Mouse (Mus musculus) thymus, postnatal 36 days (tissue): ENCODE data around the gene Noct.

Source experiments
- DNase-seq, 2 experiments: peaks; one replicate each; pipeline ENCODE4 v3.0.0; 2022; ENCODE audit warnings: mixed read lengths in 2 of 2

Noct gene

DNA sequence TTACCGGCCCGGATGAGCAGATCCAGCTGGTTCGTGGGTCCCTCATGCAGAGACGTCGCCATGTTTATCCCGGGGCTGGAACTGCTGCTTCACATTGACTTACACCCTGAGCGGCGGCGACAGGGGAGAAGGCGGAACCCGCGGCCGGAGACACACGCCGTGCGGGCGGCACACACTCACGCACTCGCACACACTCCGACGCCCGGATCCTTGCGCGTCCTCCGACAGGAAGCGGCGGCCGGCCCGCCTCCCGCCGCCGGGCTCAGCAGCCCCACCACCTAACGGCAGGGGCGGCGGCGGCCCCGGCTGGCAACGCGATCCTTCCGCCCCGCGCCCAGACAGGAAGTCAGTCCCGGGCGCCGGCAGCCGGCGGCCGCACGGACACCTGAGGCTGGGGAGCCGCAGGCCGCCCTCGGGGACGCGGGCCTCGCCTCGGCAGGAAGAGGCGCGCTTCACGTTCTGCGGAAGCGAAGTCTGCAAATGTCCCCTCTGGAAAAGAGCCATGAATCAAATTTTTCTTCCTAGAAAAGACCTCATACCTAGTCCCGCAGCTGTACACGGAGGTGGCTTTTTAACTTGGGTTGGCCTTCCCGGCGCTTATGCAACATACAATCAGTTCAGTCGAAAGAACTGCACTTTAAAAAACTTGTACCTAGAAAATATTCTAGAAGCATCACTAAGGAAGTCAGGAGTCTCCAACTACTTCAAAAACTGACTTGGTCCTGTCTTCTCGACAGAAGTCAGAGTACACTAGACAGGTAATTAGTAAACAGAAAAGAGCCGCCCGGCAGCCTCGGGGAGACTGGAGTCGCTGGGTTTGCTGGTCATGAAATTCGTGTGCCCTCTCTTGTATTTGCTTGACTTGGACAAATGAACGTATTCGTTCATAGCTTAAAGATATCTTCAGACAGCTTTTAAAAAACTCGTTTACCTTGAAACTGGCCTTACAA is 53.2 kb downstream of the Noct start:
- DNase-seq: peak; percentile 86 to 92

DNA sequence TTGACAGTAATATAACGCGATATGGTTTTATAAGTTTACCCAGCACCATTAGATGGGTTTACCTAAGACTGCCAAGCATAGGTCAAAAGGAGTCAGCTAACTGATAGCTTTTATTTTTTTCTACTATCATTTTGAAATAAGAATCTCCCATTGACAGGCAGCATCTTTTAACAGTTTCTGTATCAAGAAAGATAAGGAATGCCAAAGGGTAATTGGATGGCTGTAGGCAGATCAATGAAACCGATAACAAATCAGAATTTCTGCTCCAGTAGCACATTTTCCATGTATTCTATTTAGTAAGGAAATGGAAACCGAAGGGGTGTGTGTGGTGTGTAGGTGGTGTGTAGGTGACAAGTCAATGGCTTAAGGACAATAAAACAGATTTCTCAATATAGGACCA is 54.2 kb downstream of the Noct start:
- DNase-seq: no peak

DNA sequence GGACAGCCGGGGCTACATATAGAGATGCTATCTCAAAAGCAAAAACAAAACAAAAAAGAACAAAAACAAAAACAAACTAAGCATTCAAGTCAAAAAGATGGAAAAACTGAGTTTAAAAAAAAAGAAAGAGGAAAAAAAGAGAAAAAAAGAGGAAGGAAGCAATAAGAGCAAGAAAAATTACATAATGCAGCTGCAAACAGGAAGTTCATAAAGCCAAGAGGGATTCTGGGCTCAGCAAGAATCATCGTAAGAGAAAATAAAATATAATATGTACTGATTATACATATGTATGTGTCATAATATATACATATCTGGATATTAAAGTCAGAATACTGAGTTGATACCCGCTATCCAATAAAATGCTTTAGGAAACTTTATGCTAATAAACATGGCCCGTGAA is 57.5 kb downstream of the Noct start:
- DNase-seq: no peak

DNA sequence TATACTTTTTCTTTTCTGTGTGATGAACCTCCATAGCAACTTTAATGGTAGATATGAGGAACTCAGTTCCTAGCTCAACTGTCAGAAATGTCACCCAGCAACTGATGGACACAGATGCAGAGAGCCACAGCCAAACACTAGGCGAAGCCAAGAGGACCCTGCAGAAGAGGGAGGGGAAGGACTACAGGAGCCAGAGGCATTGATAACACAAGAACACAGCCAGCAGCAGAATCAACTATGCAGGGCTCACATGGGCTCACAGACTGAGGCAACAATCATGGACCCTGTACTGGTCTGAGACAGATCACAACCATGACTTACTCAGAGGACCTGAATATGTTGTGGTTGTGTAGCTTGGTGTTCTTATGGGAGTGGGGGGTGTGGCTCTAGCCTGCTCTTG is 60.1 kb downstream of the Noct start:
- no peak for DNase-seq

DNA sequence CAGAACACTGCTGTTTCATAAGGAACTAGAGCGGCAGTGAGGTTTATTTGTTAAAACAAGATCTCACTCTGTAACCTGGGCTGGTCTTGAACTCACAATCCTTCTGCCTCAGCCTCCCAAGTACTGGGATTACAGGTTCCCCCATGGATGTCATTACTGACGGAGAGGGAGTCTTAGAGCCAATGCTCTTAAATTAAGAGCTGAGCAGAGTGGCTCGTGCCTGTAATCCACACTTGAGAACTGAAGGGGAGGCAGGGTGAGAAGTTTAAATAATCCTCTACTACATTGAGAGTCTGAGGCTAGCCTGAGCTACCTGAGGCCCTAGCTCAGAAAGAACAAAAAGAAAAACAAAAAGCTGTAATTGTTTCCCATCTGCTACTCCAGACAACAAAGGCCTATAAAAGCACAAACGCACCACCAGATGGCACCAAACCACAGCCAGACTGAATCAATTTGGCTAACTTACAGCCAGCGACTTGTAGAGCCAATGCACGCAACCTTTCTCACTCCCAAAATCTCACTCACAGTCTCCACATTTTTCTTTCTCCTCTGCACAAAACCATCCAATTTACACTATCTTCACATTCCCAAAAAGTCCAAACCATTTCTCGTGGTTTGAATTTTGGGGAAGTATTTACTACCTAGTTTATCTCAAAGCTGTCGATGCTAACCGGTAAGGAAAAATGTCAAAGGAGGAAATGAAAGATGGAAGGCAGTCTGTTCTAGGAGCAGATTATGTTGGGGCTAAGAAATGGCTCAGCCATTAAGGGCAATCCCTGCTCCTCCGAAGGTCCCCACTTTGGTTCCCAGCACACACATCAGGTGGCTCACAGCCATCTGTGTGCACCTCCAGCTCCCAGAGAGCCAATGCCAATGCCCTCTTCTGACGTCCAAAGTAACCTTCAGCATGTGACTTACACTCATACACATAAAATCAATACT is 64.9 kb downstream of the Noct start:
- peak; percentile 73 to 82 for DNase-seq

DNA sequence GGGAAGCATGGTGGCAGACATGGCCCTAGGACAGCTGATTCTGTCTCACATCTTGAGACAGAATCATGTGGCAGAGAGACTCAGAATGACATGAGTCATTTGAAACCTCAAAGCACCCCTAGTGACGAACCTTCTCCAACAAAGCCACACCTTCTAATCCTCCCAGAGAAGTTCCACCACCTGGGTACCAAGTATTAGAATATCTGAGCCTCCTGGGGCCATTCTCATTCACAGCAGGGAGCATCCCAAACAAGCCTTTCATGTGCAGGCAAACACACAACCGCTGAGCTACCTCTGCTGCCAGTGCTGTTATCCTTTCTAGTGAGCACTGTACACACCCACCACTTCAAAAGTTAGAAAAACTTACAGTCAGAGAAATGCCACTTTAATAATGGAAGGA is 70.0 kb downstream of the Noct start:
- no peak for DNase-seq

DNA sequence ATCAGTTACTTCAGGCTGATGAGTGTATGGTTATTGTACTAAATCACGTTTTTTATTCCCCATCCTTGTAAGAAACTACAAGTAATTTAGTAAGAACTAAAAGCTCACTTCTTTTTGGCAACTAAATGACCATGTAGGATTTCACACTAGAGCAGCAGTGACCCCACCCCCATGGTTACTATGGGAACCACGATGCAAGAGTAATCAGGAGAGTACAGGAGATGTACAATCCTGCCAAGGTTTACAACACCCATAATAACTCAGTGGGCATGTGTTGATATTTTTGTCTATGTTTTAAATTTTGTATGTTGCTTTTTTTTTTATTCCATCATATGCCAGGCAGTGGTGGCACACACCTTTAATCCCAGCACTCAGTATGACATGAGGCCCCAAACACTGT is 71.0 kb downstream of the Noct start:
- no peak for DNase-seq

DNA sequence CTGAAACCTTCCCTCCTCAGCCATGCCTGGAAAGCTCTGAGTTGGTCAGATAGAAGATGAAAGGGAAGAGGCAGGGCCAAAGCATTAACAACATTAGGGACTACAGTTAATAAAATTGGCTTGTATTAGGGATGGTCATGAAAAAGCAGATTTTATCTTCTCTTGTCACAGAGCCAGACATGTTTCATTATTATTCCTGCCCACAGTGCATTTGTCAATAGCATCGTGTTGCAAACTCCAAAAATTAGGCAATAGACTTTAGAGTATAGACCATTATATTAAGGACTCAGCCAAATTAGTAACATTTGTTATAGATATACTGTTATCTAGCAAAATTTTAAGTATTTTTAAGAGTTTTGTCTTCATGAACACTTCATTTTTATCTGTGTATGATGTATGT is 72.5 kb downstream of the Noct start:
- no peak for DNase-seq
